Mouse (Mus musculus): ENCODE results near the gene Sgms1. TPM values are rescaled to one million over a fixed set of nuclear protein-coding genes. Genes with fewer than 3 reads are reported as not detected.

Sgms1 gene
- total RNA-seq, 1 experiment from 2014 or later: 87.0 TPM

GRCm38 (mm10) chr19:32292782-32293776 is 96.4 kb downstream of the Sgms1 start:
- no peak for DNase-seq

GRCm38 (mm10) chr19:32292067-32292739 is 97.3 kb downstream of the Sgms1 start:
- DNase-seq: peak; percentile 30

- DNase-seq: no peak
Observed at GRCm38 (mm10) chr19:32291130-32291529, 98.4 kb downstream of the Sgms1 start.

- no peak for DNase-seq
Observed at GRCm38 (mm10) chr19:32288895-32289294, 100.6 kb downstream of the Sgms1 start.

GRCm38 (mm10) chr19:32287839-32288238 is 101.7 kb downstream of the Sgms1 start:
- DNase-seq: no peak

- no peak for DNase-seq
Observed at GRCm38 (mm10) chr19:32285455-32285831, 104.1 kb downstream of the Sgms1 start.

GRCm38 (mm10) chr19:32284681-32285454 is 104.6 kb downstream of the Sgms1 start:
- no peak for DNase-seq

GRCm38 (mm10) chr19:32281917-32282316 is 107.6 kb downstream of the Sgms1 start:
- DNase-seq: no peak

GRCm38 (mm10) chr19:32280380-32280779 is 109.1 kb downstream of the Sgms1 start:
- no peak for DNase-seq

- DNase-seq: no peak
Observed at GRCm38 (mm10) chr19:32279400-32279799, 110.1 kb downstream of the Sgms1 start.

- DNase-seq: no peak
Observed at GRCm38 (mm10) chr19:32277869-32278268, 111.6 kb downstream of the Sgms1 start.

- no peak for DNase-seq
Observed at GRCm38 (mm10) chr19:32277287-32277686, 112.2 kb downstream of the Sgms1 start.

GRCm38 (mm10) chr19:32276817-32277216 is 112.7 kb downstream of the Sgms1 start:
- DNase-seq: no peak

- peak; percentile 54 for DNase-seq
Observed at GRCm38 (mm10) chr19:32276263-32276662, 113.3 kb downstream of the Sgms1 start.

GRCm38 (mm10) chr19:32275068-32275925 is 114.2 kb downstream of the Sgms1 start:
- DNase-seq: no peak

GRCm38 (mm10) chr19:32274145-32274544 is 115.4 kb downstream of the Sgms1 start:
- no peak for DNase-seq

GRCm38 (mm10) chr19:32273714-32274113 is 115.8 kb downstream of the Sgms1 start:
- DNase-seq: no peak

- no peak for DNase-seq
Observed at GRCm38 (mm10) chr19:32272475-32273260, 116.8 kb downstream of the Sgms1 start.

GRCm38 (mm10) chr19:32271455-32272200 is 117.9 kb downstream of the Sgms1 start:
- DNase-seq: no peak

- no peak for DNase-seq
Observed at GRCm38 (mm10) chr19:32269844-32270176, 119.7 kb downstream of the Sgms1 start.

All from adrenal gland, postnatal 25 days (tissue).